Mouse (Mus musculus) spleen, adult 2 months (tissue): ENCODE data around the gene She.

Experiments used
- CTCF ChIP-seq: fragments of 200-500 bp; IDR thresholded peaks from 2 replicates; pipeline ENCODE4 v1.5.1; 2011; ENCODE audit warnings: mild to moderate bottlenecking, inconsistent platforms; ENCODE audit not compliant: insufficient read depth, insufficient read length, insufficient replicate concordance; ENCODE audit errors: extremely low read depth
- POLR2A ChIP-seq: fragments of 200-500 bp; IDR thresholded peaks from 2 replicates; pipeline ENCODE4 v1.6.1; 2011; ENCODE audit warnings: low read depth, low read length, inconsistent platforms

DNA sequence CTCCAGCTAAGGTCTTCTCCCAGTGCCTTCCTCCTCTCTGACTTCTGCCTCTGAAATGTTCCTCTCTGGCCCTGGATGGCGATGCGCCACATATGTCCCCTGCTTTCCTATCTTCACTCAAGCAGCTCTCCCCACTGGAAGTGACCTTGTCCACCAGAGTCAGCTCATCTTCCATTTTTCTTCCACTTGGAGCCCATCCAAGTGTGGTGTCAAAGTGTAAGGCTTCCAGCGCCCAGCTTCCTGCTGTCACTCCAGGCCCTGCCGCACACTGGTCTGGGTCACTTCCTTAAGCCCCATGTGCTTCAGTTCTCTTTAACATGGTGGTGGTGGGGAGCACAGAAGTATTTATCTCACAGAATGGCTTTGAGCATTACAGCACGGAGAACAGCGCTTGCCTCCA, 16.4 kb downstream of the She start:
- TF ChIP-seq CTCF (no peak), POLR2A (no peak)
